Mouse (Mus musculus) midbrain, postnatal 0 days (tissue): ENCODE results near the gene Slc25a30. TPM values are rescaled to one million over a fixed set of nuclear protein-coding genes. Genes with fewer than 3 reads are reported as not detected.

Source experiments
- ATAC-seq: fragments of 200-750 bp; cut with Nextera tagmentation; 2 replicates; pipeline ENCODE4 v1.8.0; 2017; ENCODE audit warnings: moderate number of reproducible peaks, mild to moderate bottlenecking, moderate TSS enrichment, moderate library complexity; ENCODE audit not compliant: low FRiP score
- DNase-seq: peaks from one replicate; pipeline ENCODE4 v3.0.0-alpha.2; 2015; ENCODE audit warnings: low spot score
- H3K27ac ChIP-seq: fragments of 300-500 bp; sonication (generic); 2 replicates; pipeline ENCODE4 v1.5.1; 2014; ENCODE audit warnings: low read depth, mild to moderate bottlenecking, low read length, mixed read lengths
- H3K27me3 ChIP-seq: fragments of 300-500 bp; sonication (generic); 2 replicates; pipeline ENCODE4 v1.6.1; 2014; ENCODE audit warnings: low read length, control low read depth, mixed read lengths; ENCODE audit not compliant: insufficient read depth
- H3K36me3 ChIP-seq: fragments of 300-500 bp; sonication (generic); 2 replicates; pipeline ENCODE4 v1.6.1; 2014; ENCODE audit warnings: low read length, control low read depth, mixed read lengths; ENCODE audit not compliant: insufficient read depth
- H3K4me1 ChIP-seq: fragments of 300-500 bp; sonication (generic); 2 replicates; pipeline ENCODE4 v1.6.1; 2014; ENCODE audit warnings: mild to moderate bottlenecking, control low read depth, antibody characterized with exemption, low read length, mixed read lengths; ENCODE audit not compliant: insufficient read depth
- H3K4me2 ChIP-seq: fragments of 300-500 bp; sonication (generic); 2 replicates; pipeline ENCODE4 v1.6.1; 2014; ENCODE audit warnings: low read depth, mild to moderate bottlenecking, low read length, mixed read lengths; ENCODE audit not compliant: poor library complexity, severe bottlenecking
- H3K4me3 ChIP-seq: fragments of 300-500 bp; sonication (generic); 2 replicates; pipeline ENCODE4 v1.5.1; 2014; ENCODE audit warnings: low read depth, mild to moderate bottlenecking, low read length, moderate library complexity
- H3K9ac ChIP-seq: fragments of 300-500 bp; sonication (generic); replicated peaks from 2 replicates; pipeline ENCODE4 v1.6.1; 2014; ENCODE audit warnings: mild to moderate bottlenecking, low read length, moderate library complexity, mixed read lengths; ENCODE audit not compliant: poor library complexity, severe bottlenecking
- H3K9me3 ChIP-seq: fragments of 300-500 bp; sonication (generic); 2 replicates; pipeline ENCODE4 v1.6.1; 2016; ENCODE audit warnings: low read length, control low read depth
- CTCF ChIP-seq: IDR thresholded peaks from 2 replicates; pipeline ENCODE4 v1.5.1; 2016; ENCODE audit warnings: antibody characterized with exemption, mild to moderate bottlenecking
- WGBS: fragments of 180-500 bp; shearing (Covaris S2); extraction: QIAGEN DNeasy Blood & Tissue Kit; methylation state at CpG from one replicate; pipeline ENCODE4 v1.1.7; 2014; 5-methylcytosine and 5-hydroxymethylcytosine counted together
- polyA plus RNA-seq: library from polyadenylated mRNA; unstranded; fragments of >200 nt; fragmentation: Nextera tagmentation; extraction: Ambion mirVana; gene quantifications from 2 replicates; pipeline ENCODE4 v1.2.1, GENCODE M21; 2015
- total RNA-seq: library from RNA; depleted of rRNA; stranded (reverse); fragments of >200 nt; gene quantifications from 2 replicates; pipeline ENCODE4 v1.2.3, GENCODE M21; 2014; rRNA removed

The Slc25a30 gene
- total and polyA plus RNA-seq, 2 experiments from 2014 or later, result 6.5 to 9.6 TPM

DNA sequence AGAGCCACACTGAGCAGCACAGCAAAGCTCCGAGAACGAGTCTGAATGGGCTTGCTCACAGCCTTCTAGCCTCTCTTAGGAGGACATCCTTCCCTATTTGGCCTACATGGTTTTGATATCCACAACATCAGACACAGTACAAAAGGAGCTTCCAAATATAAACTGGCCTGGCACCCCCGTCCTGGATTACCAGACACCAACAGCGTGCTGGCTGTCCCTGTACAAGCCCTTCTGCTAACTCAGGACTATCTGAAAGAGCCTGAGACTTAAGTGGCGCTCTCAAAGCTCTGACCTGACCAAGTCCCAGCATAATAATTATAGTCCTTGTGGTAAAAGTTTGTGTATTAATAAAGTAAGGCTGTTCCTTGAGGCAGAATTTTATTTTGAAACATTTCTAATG lies 66.7 kb downstream of the Slc25a30 start:
- Histone ChIP-seq H3K4me1 (no peaks in the 10 kb centered on the region), H3K36me3 (peaks cover 33% of the 10 kb centered on the region), H3K27me3 (no peaks in the 10 kb centered on the region), H3K9me3 (no peaks in the 10 kb centered on the region), H3K4me3 (no peak overlapping the region), H3K4me2 (no peak overlapping the region), H3K27ac (no peak overlapping the region), H3K9ac (no peak overlapping the region)
- WGBS, result 93% methylated on average over 5 of the region's 5 CpGs
- no peak for TF ChIP-seq CTCF
- DNase-seq (no peak), ATAC-seq (no peak)

GRCm38 (mm10) chr14:75716410-75716809 lies 70.4 kb downstream of the Slc25a30 start:
- H3K4me3 ChIP-seq, result no peak overlapping the region
- no peak for ATAC-seq
- no peak for DNase-seq
- H3K9me3 ChIP-seq, result no peaks in the 10 kb centered on the region
- no peak for TF ChIP-seq CTCF
- no peaks in the 10 kb centered on the region for H3K4me1 ChIP-seq
- no peaks in the 10 kb centered on the region for H3K27me3 ChIP-seq
- peaks cover 37% of the 10 kb centered on the region for H3K36me3 ChIP-seq
- WGBS, result 89% methylated on average over 4 of the region's 4 CpGs
- H3K27ac ChIP-seq, result no peak overlapping the region
- H3K4me2 ChIP-seq, result no peak overlapping the region
- no peak overlapping the region for H3K9ac ChIP-seq

- Histone ChIP-seq H3K9ac (no peak overlapping the region), H3K27ac (no peak overlapping the region), H3K36me3 (peaks cover 35% of the 10 kb centered on the region), H3K4me1 (no peaks in the 10 kb centered on the region), H3K4me3 (no peak overlapping the region), H3K9me3 (no peaks in the 10 kb centered on the region), H3K27me3 (no peaks in the 10 kb centered on the region), H3K4me2 (no peak overlapping the region)
- DNase-seq (peak; percentile 66), ATAC-seq (no peak)
- WGBS, result 74% methylated on average over 4 of the region's 4 CpGs
- peak; percentile 81 for TF ChIP-seq CTCF
Measured at GRCm38 (mm10) chr14:75713661-75714060, 73.2 kb downstream of the Slc25a30 start.

- Histone ChIP-seq H3K4me3 (no peak overlapping the region), H3K27me3 (no peaks in the 10 kb centered on the region), H3K9ac (no peak overlapping the region), H3K9me3 (no peaks in the 10 kb centered on the region), H3K4me1 (no peaks in the 10 kb centered on the region), H3K36me3 (peaks cover 26% of the 10 kb centered on the region), H3K27ac (no peak overlapping the region), H3K4me2 (no peak overlapping the region)
- 82% methylated on average over 5 of the region's 5 CpGs for WGBS
- ATAC-seq (no peak), DNase-seq (no peak)
- no peak for TF ChIP-seq CTCF
Measured at GRCm38 (mm10) chr14:75712687-75713086, 74.2 kb downstream of the Slc25a30 start.

DNA sequence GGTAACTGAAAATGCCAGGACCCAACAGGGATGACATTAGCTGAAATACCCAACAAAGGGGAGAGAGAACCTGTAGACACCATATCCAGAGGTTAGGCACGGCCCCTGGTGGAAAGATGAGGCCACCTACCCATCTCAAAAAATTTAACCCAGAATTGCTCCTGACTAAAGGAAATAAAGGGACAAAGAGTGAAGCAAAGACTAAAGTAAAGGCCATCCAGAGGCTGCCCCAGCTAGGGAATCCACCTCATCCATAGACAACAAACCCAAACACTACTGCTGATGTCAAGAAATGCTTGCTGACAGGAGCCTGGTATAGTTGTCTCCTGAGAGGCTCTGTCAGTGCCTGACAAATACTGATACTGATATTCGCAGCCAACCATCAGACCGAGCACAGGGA lies 75.1 kb downstream of the Slc25a30 start:
- Histone ChIP-seq H3K36me3 (peaks cover 23% of the 10 kb centered on the region), H3K9ac (no peak overlapping the region)
- 96% methylated on average over 3 of the region's 3 CpGs for WGBS

More for the DNA sequence above, 75.1 kb downstream of the Slc25a30 start:
- Histone ChIP-seq H3K27ac (no peak overlapping the region), H3K27me3 (no peaks in the 10 kb centered on the region), H3K9me3 (no peaks in the 10 kb centered on the region), H3K4me3 (no peak overlapping the region), H3K4me2 (no peak overlapping the region), H3K4me1 (no peaks in the 10 kb centered on the region)
- ATAC-seq (no peak), DNase-seq (no peak)
- no peak for TF ChIP-seq CTCF

Other genes starting within 250 kb of the Slc25a30 start
- not detected in 2 replicates for gene Spert, start 193.9 kb downstream of the Slc25a30 start, total RNA-seq
- not detected in 2 replicates for gene Spert, start 193.9 kb downstream of the Slc25a30 start, polyA plus RNA-seq
- gene Erich6b, start 144.8 kb downstream of the Slc25a30 start, total RNA-seq, result not detected in 2 replicates
- not detected in 2 replicates for gene Erich6b, start 144.8 kb downstream of the Slc25a30 start, polyA plus RNA-seq
- 19.3 and 26.3 TPM in 2 replicates for gene Cog3, start 32.5 kb downstream of the Slc25a30 start, total RNA-seq
- 12.6 and 12.9 TPM in 2 replicates for gene Cog3, start 32.5 kb downstream of the Slc25a30 start, polyA plus RNA-seq
- 555 and 595 TPM in 2 replicates for gene Tpt1, start 58.1 kb upstream of the Slc25a30 start, total RNA-seq
- gene Tpt1, start 58.1 kb upstream of the Slc25a30 start, polyA plus RNA-seq, result 612 and 651 TPM in 2 replicates
- 9.4 and 11.8 TPM in 2 replicates for gene Kctd4, start 168.0 kb upstream of the Slc25a30 start, total RNA-seq
- gene Kctd4, start 168.0 kb upstream of the Slc25a30 start, polyA plus RNA-seq, result 8.8 and 9.6 TPM in 2 replicates
- 22.7 and 23.4 TPM in 2 replicates for gene Gtf2f2, start 223.8 kb upstream of the Slc25a30 start, total RNA-seq
- gene Gtf2f2, start 223.8 kb upstream of the Slc25a30 start, polyA plus RNA-seq, result 38.4 and 42.6 TPM in 2 replicates